13 mouse cellular contexts compared by ENCODE assay signal in the genomic region with DNA sequence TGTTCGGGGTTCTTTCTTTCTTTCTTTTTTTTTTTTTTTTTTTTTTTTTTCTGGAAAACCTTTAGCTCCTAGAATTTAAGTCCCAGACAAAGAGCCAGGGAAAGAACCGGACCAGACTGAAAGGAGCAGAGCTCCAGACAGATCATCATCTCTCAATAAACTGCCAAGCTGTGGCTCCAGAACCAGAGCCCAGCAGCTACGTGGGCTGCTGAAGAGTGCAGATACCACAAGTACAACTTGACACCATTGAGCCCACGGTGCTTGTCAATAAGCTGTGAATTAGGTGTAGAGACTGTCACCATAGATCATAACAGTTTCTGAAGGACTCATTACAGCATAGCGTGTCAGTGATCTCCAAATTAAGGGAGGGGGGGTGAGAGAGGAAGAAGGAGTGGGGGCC. TPM values are rescaled to one million over a fixed set of nuclear protein-coding genes. Genes with fewer than 3 reads are reported as not detected.
DNase-seq lines count a peak whose midpoint lies in the region; ATAC-seq and TF ChIP-seq lines count a peak whose summit lies in the region.
"Had no signal": no experiment of that assay in that cellular context is flagged by ENCODE, and none has a peak within 500 bp of the region (broad histone marks: within the 10 kb centered on the region; RNA-seq: fewer than 3 reads in every experiment).

No protein-coding gene starts in this region.

- TF ChIP-seq CTCF in layer of hippocampus, adult 2 months (conservative IDR thresholded peaks at IDR 0.05) = no peak

- ATAC-seq in forebrain, embryonic 15.5 days (replicated peaks) = no peak
- no peak for ATAC-seq in midbrain, embryonic 11.5 days (ENCODE audit: low FRiP score)
- ATAC-seq in neural tube, embryonic 15.5 days (ENCODE audit: low FRiP score) = no peak

- H3K36me3 ChIP-seq in forebrain, embryonic 15.5 days = no peaks in the 10 kb centered on the region
- no peaks in the 10 kb centered on the region for H3K36me3 ChIP-seq in midbrain, embryonic 11.5 days (ENCODE audit: control insufficient read depth, insufficient read depth, low read length)
- no peaks in the 10 kb centered on the region for H3K36me3 ChIP-seq in neural tube, embryonic 15.5 days
- H3K36me3 ChIP-seq: limb, embryonic 13.5 days had no signal

- H3K27me3 ChIP-seq in forebrain, embryonic 15.5 days = 0 out of 2 replicates have a peak, but pooled peaks cover under 1% of the 10 kb centered on the region
- peaks cover 9% of the 10 kb centered on the region for H3K27me3 ChIP-seq in midbrain, embryonic 11.5 days (ENCODE audit: control insufficient read depth, insufficient read depth, low read length)
- H3K27me3 ChIP-seq in neural tube, embryonic 15.5 days (replicated peaks) = peaks cover 62% of the 10 kb centered on the region

- peak overlapping the region; percentile 72 for H3K4me2 ChIP-seq in forebrain, embryonic 15.5 days (replicated peaks)
- H3K4me2 ChIP-seq in midbrain, embryonic 11.5 days = peak overlapping the region; percentile 83
- no peak overlapping the region for H3K4me2 ChIP-seq in neural tube, embryonic 15.5 days

- H3K4me3 ChIP-seq in layer of hippocampus, adult 2 months = peak overlapping the region; percentile 52
- H3K4me3 ChIP-seq in forebrain, embryonic 15.5 days = peak overlapping the region; percentile 41
- H3K4me3 ChIP-seq in midbrain, embryonic 11.5 days (ENCODE audit: low read depth, low read length) = peak overlapping the region; percentile 41; the same call in 1 of the 2 replicates
- H3K4me3 ChIP-seq in neural tube, embryonic 15.5 days (replicated peaks) = no peak overlapping the region

- H3K27ac ChIP-seq in layer of hippocampus, adult 2 months = peak overlapping the region; percentile 91
- peak overlapping the region; percentile 90 for H3K27ac ChIP-seq in forebrain, embryonic 15.5 days (replicated peaks)
- no peak overlapping the region for H3K27ac ChIP-seq in midbrain, embryonic 11.5 days (ENCODE audit: low read depth, low read length)
- H3K27ac ChIP-seq in neural tube, embryonic 15.5 days (replicated peaks) = peak overlapping the region; percentile 33; the same call in 1 of the 2 replicates
- H3K27ac ChIP-seq: limb, embryonic 13.5 days had no signal

- no peak for DNase-seq in layer of hippocampus, adult 2 months (ENCODE audit: low spot score in 2 of 2)
- DNase-seq in layer of hippocampus, postnatal 14 days (ENCODE audit: low spot score in 2 of 2) = no peak
- DNase-seq in midbrain, embryonic 11.5 days (ENCODE audit: low spot score, missing footprints) = peak; percentile 91
- DNase-seq in urinary bladder, postnatal 36 days (ENCODE audit: low spot score in 2 of 2) = no peak
- DNase-seq in urinary bladder, adult 18-20 months (ENCODE audit: low spot score in 2 of 2) = no peak
- no peak for DNase-seq in kidney, postnatal 14 days
- DNase-seq: B cell, adult 2 months; gastrocnemius, postnatal 10 days; kidney, adult 11 months; thymus, postnatal 36 days had no signal

- H3K4me1 ChIP-seq in forebrain, embryonic 15.5 days = peaks cover 74% of the 10 kb centered on the region
- H3K4me1 ChIP-seq in midbrain, embryonic 11.5 days (ENCODE audit: control insufficient read depth, insufficient read depth, low read length) = peaks cover 71% of the 10 kb centered on the region
- peaks cover 32% of the 10 kb centered on the region for H3K4me1 ChIP-seq in neural tube, embryonic 15.5 days

- peak overlapping the region; percentile 61 for H3K9ac ChIP-seq in forebrain, embryonic 15.5 days (replicated peaks)
- H3K9ac ChIP-seq in midbrain, embryonic 11.5 days (ENCODE audit: low read length) = peak overlapping the region; percentile 80
- no peak overlapping the region for H3K9ac ChIP-seq in neural tube, embryonic 15.5 days (replicated peaks)
- H3K9ac ChIP-seq: limb, embryonic 13.5 days had no signal

- WGBS in forebrain, embryonic 15.5 days = 5% methylated on average over 5 of the region's 5 CpGs
- WGBS in midbrain, embryonic 11.5 days = 4% methylated on average over 5 of the region's 5 CpGs
- 26% methylated on average over 5 of the region's 5 CpGs for WGBS in neural tube, embryonic 15.5 days

- no peaks in the 10 kb centered on the region for H3K9me3 ChIP-seq in forebrain, embryonic 15.5 days
- no peaks in the 10 kb centered on the region for H3K9me3 ChIP-seq in midbrain, embryonic 11.5 days (ENCODE audit: control insufficient read depth, low read length)
- no peaks in the 10 kb centered on the region for H3K9me3 ChIP-seq in neural tube, embryonic 15.5 days (replicated peaks)
- H3K9me3 ChIP-seq: limb, embryonic 13.5 days had no signal

RNA-seq across cellular contexts. Expression of a gene that starts 7.1 kb away (rescaled TPM):
- total RNA-seq in layer of hippocampus, adult 2 months (2021) = 10 to 100 TPM; 41.1 to 45.9 TPM
- 10 to 100 TPM; 48.1 to 50.1 TPM for total RNA-seq in layer of hippocampus, postnatal 14 days (2021)
- polyA plus RNA-seq in forebrain, embryonic 15.5 days (2015; fragmentation: Nextera tagmentation; extraction: Ambion mirVana) = 39.7 and 42.3 TPM in 2 replicates
- polyA plus RNA-seq in midbrain, embryonic 11.5 days (2014; fragmentation: Nextera tagmentation; extraction: Ambion mirVana) = 48.7 and 49.5 TPM in 2 replicates
- 11.1 and 13.4 TPM in 2 replicates for polyA plus RNA-seq in neural tube, embryonic 15.5 days (2015; fragmentation: Nextera tagmentation; extraction: Ambion mirVana)
